Mouse (Mus musculus) neural tube, embryonic 15.5 days (tissue): ENCODE data around the gene Ceacam3. TPM values are rescaled to one million over a fixed set of nuclear protein-coding genes. Genes with fewer than 3 reads are reported as not detected.
"Not testable (repeated sequence)": the region's sequence is repeated elsewhere in the genome, so short reads cannot be mapped to it uniquely, and the experiment has no call there.

ENCODE experiments used
- ATAC-seq: fragments of 200-750 bp; cut with Nextera tagmentation; 2 replicates; pipeline ENCODE4 v1.8.0; 2017; ENCODE audit warnings: mild to moderate bottlenecking, moderate TSS enrichment, moderate library complexity; ENCODE audit not compliant: low FRiP score
- H3K27ac ChIP-seq: fragments of 300-500 bp; sonication (generic); replicated peaks from 2 replicates; pipeline ENCODE4 v1.5.1; 2015; ENCODE audit warnings: mild to moderate bottlenecking, inconsistent platforms
- H3K27me3 ChIP-seq: fragments of 300-500 bp; sonication (generic); replicated peaks from 2 replicates; pipeline ENCODE4 v1.6.1; 2015; ENCODE audit warnings: inconsistent platforms
- H3K36me3 ChIP-seq: fragments of 300-500 bp; sonication (generic); 2 replicates; pipeline ENCODE4 v1.6.1; 2015; ENCODE audit warnings: inconsistent platforms
- H3K4me1 ChIP-seq: fragments of 300-500 bp; sonication (generic); 2 replicates; pipeline ENCODE4 v1.6.1; 2015; ENCODE audit warnings: inconsistent platforms
- H3K4me2 ChIP-seq: fragments of 300-500 bp; sonication (generic); 2 replicates; pipeline ENCODE4 v1.6.1; 2015; ENCODE audit warnings: inconsistent platforms, mild to moderate bottlenecking, moderate library complexity
- H3K4me3 ChIP-seq: fragments of 300-500 bp; sonication (generic); replicated peaks from 2 replicates; pipeline ENCODE4 v1.5.1; 2015; ENCODE audit warnings: mild to moderate bottlenecking, inconsistent platforms
- H3K9ac ChIP-seq: fragments of 300-500 bp; sonication (generic); replicated peaks from 2 replicates; pipeline ENCODE4 v1.6.1; 2015; ENCODE audit warnings: mild to moderate bottlenecking, inconsistent platforms
- H3K9me3 ChIP-seq: fragments of 300-500 bp; sonication (generic); replicated peaks from 2 replicates; pipeline ENCODE4 v1.6.1; 2016; ENCODE audit warnings: inconsistent platforms
- WGBS: fragments of 180-500 bp; shearing (Covaris S2); methylation state at CpG from one replicate; pipeline ENCODE4 v1.1.7; 2015; ENCODE audit warnings: mixed read lengths; 5-methylcytosine and 5-hydroxymethylcytosine counted together
- polyA plus RNA-seq: library from polyadenylated mRNA; unstranded; fragments of >200 nt; fragmentation: Nextera tagmentation; extraction: Ambion mirVana; gene quantifications from 2 replicates; pipeline ENCODE4 v1.2.1, GENCODE M21; 2015

Ceacam3 gene
- polyA plus RNA-seq: not detected in 2 replicates

- H3K9me3 ChIP-seq: peaks cover 9% of the 10 kb centered on the region
- H3K4me1 ChIP-seq: no peaks in the 10 kb centered on the region
- no peak for ATAC-seq
- no peaks in the 10 kb centered on the region for H3K27me3 ChIP-seq
- H3K36me3 ChIP-seq: no peaks in the 10 kb centered on the region
- no peak within 1 kb of the TSS for H3K9ac ChIP-seq
- no peak within 1 kb of the TSS for H3K4me3 ChIP-seq
- H3K4me2 ChIP-seq: no peak within 1 kb of the TSS
- H3K27ac ChIP-seq: no peak within 1 kb of the TSS
- 89% methylated on average over 2 of the region's 2 CpGs for WGBS
These were observed at the start of gene Ceacam3 for GRCm38 (mm10) chr7:17149931-17150330. Ceacam3 (plus strand) TSS chr7:17150282.

DNA sequence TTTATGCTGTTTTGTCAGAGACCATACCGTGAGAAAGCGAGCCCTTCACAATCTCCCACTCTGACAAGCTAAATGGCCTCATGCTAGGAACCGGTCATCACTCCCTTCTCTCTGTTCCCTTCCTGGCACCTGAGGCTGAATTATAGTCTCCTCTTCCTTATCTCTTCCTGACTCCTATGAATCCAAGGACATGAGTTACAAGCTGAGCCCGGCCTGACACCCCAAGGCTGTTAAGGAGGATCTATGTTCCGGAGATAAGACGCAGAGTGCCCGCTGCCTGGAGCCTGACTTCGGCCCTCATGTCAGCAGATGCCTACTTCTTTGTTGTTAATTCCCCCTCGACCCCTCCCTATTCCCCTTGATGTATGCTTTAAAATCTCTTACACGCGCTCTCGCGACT is 48.5 kb upstream of the Ceacam3 start:
- not testable (repeated sequence) for H3K4me1 ChIP-seq, H3K4me2 ChIP-seq, H3K36me3 ChIP-seq, ATAC-seq, H3K27ac ChIP-seq, H3K9me3 ChIP-seq, H3K27me3 ChIP-seq, H3K4me3 ChIP-seq, H3K9ac ChIP-seq
- 88% methylated on average over 13 of the region's 13 CpGs for WGBS

GRCm38 (mm10) chr7:17135307-17135706 is 14.8 kb upstream of the Ceacam3 start:
- no peak overlapping the region for H3K27ac ChIP-seq
- 93% methylated on average over 1 of the region's 1 CpGs for WGBS

DNA sequence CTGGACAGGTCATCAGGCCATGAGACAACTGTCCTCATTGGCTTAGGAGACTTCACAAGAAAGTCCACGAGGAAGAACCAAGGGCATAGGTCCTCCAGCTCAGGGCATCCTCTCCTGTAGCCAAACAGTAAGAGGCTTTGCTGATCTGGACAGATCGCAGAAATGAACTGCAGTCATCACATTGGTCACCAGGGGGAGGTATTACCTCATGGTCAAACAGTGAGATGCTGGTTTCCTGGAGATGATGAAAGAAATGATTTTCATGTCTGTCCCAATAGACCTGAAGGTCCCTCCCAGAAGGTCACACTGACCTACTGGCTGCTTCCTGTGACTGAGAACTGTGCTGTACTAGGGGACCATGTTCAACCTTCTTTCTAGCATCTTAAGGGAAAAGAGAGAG is 5.6 kb downstream of the Ceacam3 start:
- H3K9ac ChIP-seq: no peak overlapping the region
- ATAC-seq: no peak
- no peak overlapping the region for H3K4me2 ChIP-seq
- H3K27ac ChIP-seq: no peak overlapping the region
- peaks cover 7% of the 10 kb centered on the region; the same call in 1 of the 2 replicates for H3K9me3 ChIP-seq
- 34% methylated on average over 2 of the region's 2 CpGs for WGBS
- no peaks in the 10 kb centered on the region for H3K4me1 ChIP-seq
- H3K27me3 ChIP-seq: no peaks in the 10 kb centered on the region
- H3K4me3 ChIP-seq: no peak overlapping the region
- H3K36me3 ChIP-seq: no peaks in the 10 kb centered on the region

More at GRCm38 (mm10) chr7:17135307-17135706, 14.8 kb upstream of the Ceacam3 start:
- H3K9ac ChIP-seq: no peak overlapping the region
- peaks cover 3% of the 10 kb centered on the region; the same call in 1 of the 2 replicates for H3K9me3 ChIP-seq
- H3K36me3 ChIP-seq: no peaks in the 10 kb centered on the region
- no peak overlapping the region for H3K4me3 ChIP-seq
- H3K4me1 ChIP-seq: no peaks in the 10 kb centered on the region
- H3K4me2 ChIP-seq: no peak overlapping the region
- ATAC-seq: no peak
- H3K27me3 ChIP-seq: no peaks in the 10 kb centered on the region

- ATAC-seq: no peak
- WGBS: 70% methylated on average over 3 of the region's 3 CpGs
- Histone ChIP-seq H3K4me2 (no peak overlapping the region), H3K9ac (no peak overlapping the region), H3K4me1 (no peaks in the 10 kb centered on the region), H3K36me3 (no peaks in the 10 kb centered on the region), H3K27ac (no peak overlapping the region), H3K9me3 (peaks cover 3% of the 10 kb centered on the region; the same call in 1 of the 2 replicates), H3K27me3 (no peaks in the 10 kb centered on the region), H3K4me3 (no peak overlapping the region)
These were observed 7.0 kb downstream of the Ceacam3 start for GRCm38 (mm10) chr7:17156885-17157677.

- H3K4me2 ChIP-seq: no peak overlapping the region
- 0 out of 2 replicates have a peak, but pooled peaks cover 3% of the 10 kb centered on the region for H3K9me3 ChIP-seq
- no peak overlapping the region for H3K9ac ChIP-seq
- no peak overlapping the region for H3K27ac ChIP-seq
- H3K4me3 ChIP-seq: no peak overlapping the region
- H3K27me3 ChIP-seq: no peaks in the 10 kb centered on the region
- H3K4me1 ChIP-seq: no peaks in the 10 kb centered on the region
- 86% methylated on average over 7 of the region's 7 CpGs for WGBS
- H3K36me3 ChIP-seq: no peaks in the 10 kb centered on the region
- no peak for ATAC-seq
These were observed 8.9 kb downstream of the Ceacam3 start for GRCm38 (mm10) chr7:17159011-17159410.

GRCm38 (mm10) chr7:17171827-17172226 is 21.7 kb downstream of the Ceacam3 start:
- 94% methylated on average over 4 of the region's 4 CpGs for WGBS
- no peak overlapping the region for H3K4me3 ChIP-seq
- peaks cover 8% of the 10 kb centered on the region; the same call in 1 of the 2 replicates for H3K9me3 ChIP-seq
- ATAC-seq: no peak
- H3K4me1 ChIP-seq: no peaks in the 10 kb centered on the region
- H3K27ac ChIP-seq: no peak overlapping the region
- H3K27me3 ChIP-seq: no peaks in the 10 kb centered on the region
- no peaks in the 10 kb centered on the region for H3K36me3 ChIP-seq
- H3K4me2 ChIP-seq: no peak overlapping the region
- no peak overlapping the region for H3K9ac ChIP-seq

- ATAC-seq: no peak
- Histone ChIP-seq H3K9ac (no peak within 1 kb of the TSS), H3K4me1 (no peaks in the 10 kb centered on the region), H3K9me3 (peaks cover 21% of the 10 kb centered on the region), H3K27me3 (no peaks in the 10 kb centered on the region), H3K36me3 (no peaks in the 10 kb centered on the region), H3K4me3 (no peak within 1 kb of the TSS), H3K4me2 (no peak within 1 kb of the TSS), H3K27ac (no peak within 1 kb of the TSS)
These were observed 53.1 kb downstream of the Ceacam3 start, which contains the start of gene Psg29 for GRCm38 (mm10) chr7:17203177-17203576. Psg29 (plus strand) TSS chr7:17203477.

DNA sequence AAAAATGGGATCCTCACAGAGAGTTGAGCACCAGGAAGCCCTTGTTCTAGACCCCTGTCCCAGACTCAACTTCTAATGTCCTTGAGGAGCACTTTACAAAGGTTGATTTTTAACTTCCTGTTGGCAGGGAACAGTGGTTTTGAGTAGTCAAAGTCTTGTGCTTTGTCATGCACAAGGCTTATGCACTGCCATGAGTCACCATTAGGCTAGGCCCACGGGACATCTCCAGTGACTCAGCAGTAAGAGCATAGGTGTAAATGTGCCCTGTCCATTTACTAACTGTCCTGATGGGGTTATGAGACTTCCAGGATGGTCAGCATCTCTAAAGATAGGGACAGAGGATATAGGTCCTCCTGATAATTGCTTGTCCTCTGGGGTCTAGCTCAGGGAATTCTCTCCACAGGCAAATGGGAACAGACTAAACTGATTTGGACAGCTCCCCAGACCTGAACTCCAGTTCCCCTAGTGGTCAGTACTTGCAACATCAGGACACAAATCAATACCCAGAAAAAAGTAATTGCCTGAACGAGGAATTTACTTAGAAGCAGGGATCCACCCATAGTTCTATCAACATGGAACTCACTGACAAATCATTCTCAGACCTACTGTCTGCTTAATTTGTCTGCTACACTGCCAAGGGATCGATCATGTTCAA is 55.6 kb downstream of the Ceacam3 start:
- no peak overlapping the region for H3K4me2 ChIP-seq
- ATAC-seq: no peak
- H3K27me3 ChIP-seq: no peaks in the 10 kb centered on the region
- no peak overlapping the region for H3K4me3 ChIP-seq
- H3K4me1 ChIP-seq: no peaks in the 10 kb centered on the region
- H3K27ac ChIP-seq: no peak overlapping the region
- H3K36me3 ChIP-seq: no peaks in the 10 kb centered on the region
- no peak overlapping the region for H3K9ac ChIP-seq
- WGBS: 66% methylated on average over 3 of the region's 3 CpGs
- peaks cover 26% of the 10 kb centered on the region for H3K9me3 ChIP-seq

Other genes starting within 250 kb of the Ceacam3 start
- 1.1 and 1.3 TPM in 2 replicates for gene Ptgir, start 243.8 kb upstream of the Ceacam3 start, polyA plus RNA-seq
- gene Calm3, start 226.2 kb upstream of the Ceacam3 start, polyA plus RNA-seq: 336 and 404 TPM in 2 replicates
- 117 and 137 TPM in 2 replicates for gene Pnmal2, start 205.6 kb upstream of the Ceacam3 start, polyA plus RNA-seq
- 43.3 and 52.0 TPM in 2 replicates for gene Pnmal1, start 190.6 kb upstream of the Ceacam3 start, polyA plus RNA-seq
- gene Gm42372, start 167.2 kb upstream of the Ceacam3 start, polyA plus RNA-seq: 5.7 and 6.4 TPM in 2 replicates
- gene Ccdc8, start 157.6 kb upstream of the Ceacam3 start, polyA plus RNA-seq: 7.7 and 13.9 TPM in 2 replicates
- 128 TPM in 2 replicates for gene Ppp5c, start 122.4 kb upstream of the Ceacam3 start, polyA plus RNA-seq
- gene Hif3a, start 87.9 kb upstream of the Ceacam3 start, polyA plus RNA-seq: 5.3 and 11.7 TPM in 2 replicates
- 2.7 and 2.9 TPM in 2 replicates for gene Psg16, start 76.2 kb upstream of the Ceacam3 start, polyA plus RNA-seq
- not detected in 2 replicates for gene Psg29, start 53.2 kb downstream of the Ceacam3 start, polyA plus RNA-seq